Mouse (Mus musculus) embryonic facial prominence, embryonic 15.5 days (tissue): Measurements from ENCODE around the gene Mobp. TPM values are rescaled to one million over a fixed set of nuclear protein-coding genes. Genes with fewer than 3 reads are reported as not detected.
A peak's percentile ranks its signal among the peaks of the same experiment; 100 is the strongest.

Experiments used
- ATAC-seq: fragments of 200-750 bp; cut with Nextera tagmentation; 2 replicates; pipeline ENCODE4 v1.8.0; 2017; ENCODE audit warnings: low read depth, moderate TSS enrichment; ENCODE audit not compliant: insufficient number of reproducible peaks, low FRiP score, low TSS enrichment
- H3K27ac ChIP-seq: fragments of 300-500 bp; sonication (generic); replicated peaks from 2 replicates; pipeline ENCODE4 v1.5.1; 2015; ENCODE audit warnings: mild to moderate bottlenecking, inconsistent platforms
- H3K27me3 ChIP-seq: fragments of 300-500 bp; sonication (generic); 2 replicates; pipeline ENCODE4 v1.6.1; 2015; ENCODE audit warnings: inconsistent platforms
- H3K36me3 ChIP-seq: fragments of 300-500 bp; sonication (generic); 2 replicates; pipeline ENCODE4 v1.6.1; 2015; ENCODE audit warnings: mild to moderate bottlenecking, inconsistent platforms
- H3K4me1 ChIP-seq: fragments of 300-500 bp; sonication (generic); 2 replicates; pipeline ENCODE4 v1.6.1; 2015; ENCODE audit warnings: inconsistent platforms
- H3K4me2 ChIP-seq: fragments of 300-500 bp; sonication (generic); replicated peaks from 2 replicates; pipeline ENCODE4 v1.6.1; 2015; ENCODE audit warnings: mild to moderate bottlenecking, inconsistent platforms
- H3K4me3 ChIP-seq: fragments of 300-500 bp; sonication (generic); replicated peaks from 2 replicates; pipeline ENCODE4 v1.5.1; 2015; ENCODE audit warnings: mild to moderate bottlenecking, inconsistent platforms
- H3K9ac ChIP-seq: fragments of 300-500 bp; sonication (generic); 2 replicates; pipeline ENCODE4 v1.6.1; 2015; ENCODE audit warnings: inconsistent platforms
- H3K9me3 ChIP-seq: fragments of 300-500 bp; sonication (generic); replicated peaks from 2 replicates; pipeline ENCODE4 v1.6.1; 2016; ENCODE audit warnings: inconsistent platforms
- WGBS: fragments of 180-500 bp; shearing (Covaris S2); methylation state at CpG from one replicate; pipeline ENCODE4 v1.1.7; 2015; 5-methylcytosine and 5-hydroxymethylcytosine counted together
- polyA plus RNA-seq: library from polyadenylated mRNA; unstranded; fragments of >200 nt; fragmentation: Nextera tagmentation; extraction: Ambion mirVana; gene quantifications from 2 replicates; pipeline ENCODE4 v1.2.1, GENCODE M21; 2015

The Mobp gene
- polyA plus RNA-seq, 1 experiment from 2014 or later, result 0.40 TPM

DNA sequence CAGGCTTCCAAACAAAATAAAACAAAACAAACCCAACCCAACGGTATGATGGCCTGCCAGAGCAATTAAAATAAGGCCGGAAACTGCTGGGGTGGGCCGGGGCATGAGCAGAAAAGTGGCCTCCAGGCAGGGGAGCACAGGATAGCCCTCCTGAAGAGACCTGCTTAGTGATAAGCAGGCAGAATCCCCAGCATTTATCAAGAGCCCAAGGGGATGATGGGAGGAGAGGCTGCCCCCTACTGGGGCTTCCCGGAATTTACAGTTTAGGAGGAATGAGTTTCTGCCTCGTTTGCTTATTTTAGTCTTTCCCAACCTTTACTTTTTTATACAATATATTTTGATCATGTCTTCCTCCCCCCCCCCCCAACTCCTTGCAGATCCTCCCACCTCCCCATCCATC, 37.3 kb downstream of the Mobp start:
- WGBS, result 79% methylated on average over 5 of the region's 5 CpGs
- no peaks in the 10 kb centered on the region for H3K9me3 ChIP-seq
- no peak overlapping the region for H3K27ac ChIP-seq
- H3K27me3 ChIP-seq, result peaks cover 9% of the 10 kb centered on the region
- no peaks in the 10 kb centered on the region for H3K4me1 ChIP-seq
- H3K4me2 ChIP-seq, result no peak overlapping the region
- no peak for ATAC-seq
- no peak overlapping the region for H3K4me3 ChIP-seq
- no peaks in the 10 kb centered on the region for H3K36me3 ChIP-seq
- no peak overlapping the region for H3K9ac ChIP-seq

GRCm38 (mm10) chr9:120190891-120191290, 41.4 kb downstream of the Mobp start:
- Histone ChIP-seq H3K4me2 (peak overlapping the region; percentile 47), H3K27ac (no peak overlapping the region), H3K9ac (no peak overlapping the region), H3K4me1 (no peaks in the 10 kb centered on the region), H3K27me3 (peaks cover 9% of the 10 kb centered on the region), H3K9me3 (no peaks in the 10 kb centered on the region), H3K4me3 (peak overlapping the region; percentile 42), H3K36me3 (no peaks in the 10 kb centered on the region)
- ATAC-seq, result no peak
- 40% methylated on average over 13 of the region's 13 CpGs for WGBS

DNA sequence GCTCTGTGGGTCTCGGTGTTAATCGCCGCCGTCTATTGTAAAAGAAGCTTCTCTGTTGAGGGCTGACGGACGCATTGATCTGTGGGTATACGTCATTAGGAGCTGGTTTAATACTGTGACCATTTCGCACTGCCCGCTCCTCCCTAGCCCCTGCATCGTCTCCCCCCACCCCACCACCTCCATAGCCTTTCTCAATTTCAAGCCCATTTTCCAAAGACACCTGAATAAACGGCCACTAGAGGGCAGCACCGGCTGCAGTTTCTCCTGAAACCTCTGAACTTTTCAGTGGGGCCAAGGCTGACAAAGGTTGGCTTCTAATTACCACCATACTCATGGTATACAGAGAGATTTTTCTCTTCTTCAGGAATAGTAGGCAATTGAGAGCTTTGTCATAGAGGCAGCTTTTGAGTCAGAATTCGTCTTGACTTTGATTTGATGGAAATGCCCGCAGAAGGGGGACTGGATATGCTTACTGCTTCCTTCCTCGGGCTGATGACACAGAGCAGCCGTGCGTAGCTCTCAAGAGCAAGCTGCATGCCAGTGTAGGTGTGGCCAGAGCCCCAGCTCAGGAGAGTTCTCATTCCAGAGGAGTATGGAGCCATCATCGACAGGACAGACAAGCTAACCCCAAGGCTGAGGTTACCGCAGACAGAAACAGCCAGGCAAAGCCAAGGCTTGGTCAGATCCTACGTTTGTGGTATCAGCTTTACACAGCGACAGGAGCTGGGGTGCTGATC, 42.0 kb downstream of the Mobp start:
- 0 out of 2 replicates have a peak, but pooled peaks have one; percentile 34 for ATAC-seq
- 20% methylated on average over 21 of the region's 21 CpGs for WGBS
- Histone ChIP-seq H3K9ac (no peak overlapping the region), H3K4me1 (no peaks in the 10 kb centered on the region), H3K27me3 (peaks cover 9% of the 10 kb centered on the region), H3K36me3 (no peaks in the 10 kb centered on the region), H3K27ac (no peak overlapping the region), H3K9me3 (no peaks in the 10 kb centered on the region), H3K4me2 (peak overlapping the region; percentile 47), H3K4me3 (peak overlapping the region; percentile 42)

GRCm38 (mm10) chr9:120192742-120193141, 43.2 kb downstream of the Mobp start:
- Histone ChIP-seq H3K4me2 (no peak overlapping the region), H3K9ac (no peak overlapping the region)

DNA sequence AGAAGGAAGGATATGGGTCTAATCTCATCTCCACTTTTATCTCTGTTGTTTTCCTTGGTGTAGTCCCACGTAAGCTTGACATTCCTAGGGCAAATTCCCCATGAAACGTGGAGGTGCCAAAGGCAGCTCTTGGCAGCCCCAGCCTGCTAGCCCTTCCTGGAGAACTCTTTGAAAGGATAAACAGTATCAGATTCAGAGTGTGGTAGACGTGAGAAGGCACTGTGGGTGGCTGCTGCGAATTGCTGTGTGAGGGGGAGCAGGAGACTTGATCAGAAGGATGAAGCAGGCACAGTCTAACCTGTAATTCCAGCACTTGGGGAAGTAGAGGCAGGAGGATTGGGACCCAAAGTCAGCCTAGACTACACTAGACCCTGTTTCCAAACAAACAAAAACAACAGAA, 51.4 kb downstream of the Mobp start:
- 44% methylated on average over 4 of the region's 4 CpGs for WGBS
- H3K4me3 ChIP-seq, result no peak overlapping the region
- H3K27me3 ChIP-seq, result no peaks in the 10 kb centered on the region; the same call in 1 of the 2 replicates
- H3K36me3 ChIP-seq, result no peaks in the 10 kb centered on the region
- ATAC-seq, result no peak
- no peak overlapping the region for H3K27ac ChIP-seq
- no peaks in the 10 kb centered on the region for H3K9me3 ChIP-seq
- H3K9ac ChIP-seq, result no peak overlapping the region
- no peaks in the 10 kb centered on the region for H3K4me1 ChIP-seq
- no peak overlapping the region for H3K4me2 ChIP-seq

More at GRCm38 (mm10) chr9:120192742-120193141, 43.2 kb downstream of the Mobp start:
- Histone ChIP-seq H3K27me3 (peaks cover 9% of the 10 kb centered on the region), H3K27ac (no peak overlapping the region), H3K9me3 (no peaks in the 10 kb centered on the region), H3K36me3 (no peaks in the 10 kb centered on the region), H3K4me3 (no peak overlapping the region), H3K4me1 (no peaks in the 10 kb centered on the region)
- no peak for ATAC-seq
- 66% methylated on average over 7 of the region's 7 CpGs for WGBS

GRCm38 (mm10) chr9:120201743-120202142, 52.2 kb downstream of the Mobp start:
- 77% methylated on average over 7 of the region's 7 CpGs for WGBS
- no peak for ATAC-seq
- H3K27ac ChIP-seq, result no peak overlapping the region
- H3K4me3 ChIP-seq, result no peak overlapping the region
- H3K4me1 ChIP-seq, result peaks cover 2% of the 10 kb centered on the region; the same call in 1 of the 2 replicates
- no peaks in the 10 kb centered on the region for H3K9me3 ChIP-seq
- no peaks in the 10 kb centered on the region; the same call in 1 of the 2 replicates for H3K27me3 ChIP-seq
- no peak overlapping the region for H3K9ac ChIP-seq
- no peak overlapping the region for H3K4me2 ChIP-seq
- H3K36me3 ChIP-seq, result no peaks in the 10 kb centered on the region

DNA sequence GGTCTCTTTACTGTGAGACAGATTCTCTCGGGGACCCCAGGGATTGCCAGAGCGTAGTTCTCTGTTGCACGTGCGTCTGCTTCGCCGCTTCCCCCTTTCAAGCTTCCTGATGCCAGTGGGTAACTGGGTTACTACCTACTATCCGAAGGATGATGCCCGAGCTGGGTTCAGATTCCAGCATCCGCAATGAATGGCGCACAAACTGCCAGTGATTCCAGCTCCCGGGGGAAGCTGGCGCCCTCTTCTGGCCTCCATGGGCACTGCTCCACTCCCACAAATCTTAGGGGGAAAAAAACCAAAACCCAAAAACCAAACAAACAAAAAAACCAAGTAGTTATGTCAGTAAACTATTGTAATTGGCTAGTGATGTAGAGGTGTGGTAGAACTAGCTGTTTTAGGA, 53.2 kb downstream of the Mobp start:
- H3K9me3 ChIP-seq, result no peaks in the 10 kb centered on the region
- 26% methylated on average over 12 of the region's 12 CpGs for WGBS
- ATAC-seq, result no peak
- H3K27me3 ChIP-seq, result no peaks in the 10 kb centered on the region; the same call in 1 of the 2 replicates
- H3K4me3 ChIP-seq, result no peak overlapping the region
- H3K4me2 ChIP-seq, result no peak overlapping the region
- H3K36me3 ChIP-seq, result no peaks in the 10 kb centered on the region
- no peak overlapping the region for H3K9ac ChIP-seq
- no peak overlapping the region for H3K27ac ChIP-seq
- H3K4me1 ChIP-seq, result peaks cover 6% of the 10 kb centered on the region; the same call in 1 of the 2 replicates

DNA sequence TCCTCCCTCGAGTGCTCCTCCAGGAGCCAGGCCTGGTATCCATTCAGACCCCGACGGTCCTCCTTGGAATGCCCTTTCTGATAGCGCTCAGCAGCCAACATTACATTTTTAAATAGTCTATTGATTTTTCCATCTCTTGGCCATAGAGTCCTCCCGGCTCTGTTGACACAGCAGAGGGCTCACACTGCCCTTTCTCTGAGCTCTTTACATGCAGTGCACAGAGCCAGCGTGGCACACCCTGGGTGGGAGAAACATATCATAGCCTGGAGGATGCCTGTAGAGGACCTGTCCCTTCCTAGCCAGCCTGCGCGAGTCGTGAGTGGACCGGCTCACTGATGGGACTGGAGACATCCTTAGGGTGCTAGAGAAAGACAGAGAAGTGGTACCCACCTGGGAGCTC, 54.4 kb downstream of the Mobp start:
- Histone ChIP-seq H3K27ac (no peak overlapping the region), H3K4me2 (no peak overlapping the region), H3K27me3 (no peaks in the 10 kb centered on the region; the same call in 1 of the 2 replicates), H3K36me3 (no peaks in the 10 kb centered on the region), H3K9ac (no peak overlapping the region), H3K4me1 (peaks cover 6% of the 10 kb centered on the region; the same call in 1 of the 2 replicates), H3K9me3 (no peaks in the 10 kb centered on the region), H3K4me3 (no peak overlapping the region)
- 84% methylated on average over 10 of the region's 10 CpGs for WGBS
- no peak for ATAC-seq

GRCm38 (mm10) chr9:120206897-120207296, 57.4 kb downstream of the Mobp start:
- ATAC-seq, result peak; percentile 52; the same call in 1 of the 2 replicates

DNA sequence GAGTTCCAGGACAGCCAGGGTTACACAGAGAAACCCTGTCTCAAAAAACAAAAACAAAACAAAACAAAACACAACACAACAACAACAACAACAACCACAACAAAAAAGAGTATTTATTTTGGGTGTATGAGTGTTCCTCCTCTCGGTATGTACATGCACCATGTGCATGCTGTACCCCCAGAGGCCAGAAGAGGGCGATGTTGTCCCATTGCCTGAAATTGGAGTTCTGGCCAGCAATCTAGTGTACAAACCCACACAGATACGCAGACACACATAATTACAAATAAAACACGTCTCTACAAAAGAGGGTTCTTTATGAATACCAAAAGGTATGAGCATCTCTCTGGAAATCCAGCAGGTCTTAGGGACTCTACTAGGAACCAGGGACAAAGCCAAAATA, 60.6 kb downstream of the Mobp start:
- no peaks in the 10 kb centered on the region for H3K9me3 ChIP-seq
- no peak overlapping the region for H3K4me3 ChIP-seq
- H3K27me3 ChIP-seq, result no peaks in the 10 kb centered on the region
- 73% methylated on average over 4 of the region's 4 CpGs for WGBS
- H3K4me1 ChIP-seq, result peaks cover 6% of the 10 kb centered on the region; the same call in 1 of the 2 replicates
- H3K4me2 ChIP-seq, result no peak overlapping the region
- ATAC-seq, result no peak
- H3K36me3 ChIP-seq, result no peaks in the 10 kb centered on the region
- no peak overlapping the region for H3K9ac ChIP-seq
- no peak overlapping the region for H3K27ac ChIP-seq

More at GRCm38 (mm10) chr9:120206897-120207296, 57.4 kb downstream of the Mobp start:
- H3K4me2 ChIP-seq, result no peak overlapping the region
- H3K36me3 ChIP-seq, result no peaks in the 10 kb centered on the region
- no peak overlapping the region for H3K27ac ChIP-seq
- peaks cover 6% of the 10 kb centered on the region; the same call in 1 of the 2 replicates for H3K4me1 ChIP-seq
- no peaks in the 10 kb centered on the region for H3K9me3 ChIP-seq
- H3K4me3 ChIP-seq, result no peak overlapping the region
- no peaks in the 10 kb centered on the region for H3K27me3 ChIP-seq
- WGBS, result 37% methylated on average over 17 of the region's 17 CpGs
- H3K9ac ChIP-seq, result no peak overlapping the region

GRCm38 (mm10) chr9:120210865-120211264, 61.4 kb downstream of the Mobp start:
- H3K36me3 ChIP-seq, result no peaks in the 10 kb centered on the region
- H3K4me2 ChIP-seq, result no peak overlapping the region
- H3K27me3 ChIP-seq, result no peaks in the 10 kb centered on the region
- 75% methylated on average over 4 of the region's 4 CpGs for WGBS
- H3K4me3 ChIP-seq, result no peak overlapping the region
- no peak overlapping the region for H3K27ac ChIP-seq
- no peak overlapping the region for H3K9ac ChIP-seq
- H3K9me3 ChIP-seq, result no peaks in the 10 kb centered on the region
- H3K4me1 ChIP-seq, result peaks cover 6% of the 10 kb centered on the region; the same call in 1 of the 2 replicates
- ATAC-seq, result no peak

DNA sequence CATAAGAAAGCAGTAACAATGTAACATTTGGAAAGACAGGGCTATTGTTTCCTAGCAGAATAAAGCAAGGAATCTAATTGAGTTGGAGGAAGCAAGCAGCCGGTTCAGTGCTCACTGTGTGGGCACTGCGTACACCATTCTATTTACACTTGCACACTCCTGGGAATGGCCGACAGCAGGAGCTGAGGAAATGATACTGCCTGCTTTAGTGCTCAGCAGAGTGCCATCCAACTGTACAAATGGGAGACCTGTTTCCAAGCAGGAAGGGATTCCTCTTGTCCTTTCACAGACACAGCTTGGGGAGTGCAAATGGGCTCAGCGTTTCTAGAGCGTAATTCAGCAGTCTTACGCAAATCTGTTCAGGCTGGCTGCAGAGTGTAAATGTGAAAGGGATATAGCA, 63.4 kb downstream of the Mobp start:
- H3K4me2 ChIP-seq, result no peak overlapping the region
- H3K36me3 ChIP-seq, result no peaks in the 10 kb centered on the region
- no peak overlapping the region for H3K27ac ChIP-seq
- no peak overlapping the region for H3K9ac ChIP-seq
- no peaks in the 10 kb centered on the region for H3K27me3 ChIP-seq
- H3K4me1 ChIP-seq, result no peaks in the 10 kb centered on the region
- H3K9me3 ChIP-seq, result no peaks in the 10 kb centered on the region
- no peak overlapping the region for H3K4me3 ChIP-seq
- no peak for ATAC-seq
- WGBS, result 84% methylated on average over 6 of the region's 6 CpGs
